Mouse (Mus musculus) cerebellum, adult 2 months (tissue): ENCODE data around the gene Pak4.

Experiments
- CTCF ChIP-seq: fragments of 200-500 bp; IDR thresholded peaks from 2 replicates; pipeline ENCODE4 v1.5.1; 2011; ENCODE audit warnings: low read depth, mild to moderate bottlenecking, control low read depth, low read length, moderate library complexity, borderline replicate concordance; ENCODE audit not compliant: insufficient read depth
- POLR2A ChIP-seq: fragments of 200-500 bp; IDR thresholded peaks from 2 replicates; pipeline ENCODE4 v1.6.1; 2011; ENCODE audit warnings: low read length, control low read depth, borderline replicate concordance; ENCODE audit not compliant: insufficient read depth

DNA sequence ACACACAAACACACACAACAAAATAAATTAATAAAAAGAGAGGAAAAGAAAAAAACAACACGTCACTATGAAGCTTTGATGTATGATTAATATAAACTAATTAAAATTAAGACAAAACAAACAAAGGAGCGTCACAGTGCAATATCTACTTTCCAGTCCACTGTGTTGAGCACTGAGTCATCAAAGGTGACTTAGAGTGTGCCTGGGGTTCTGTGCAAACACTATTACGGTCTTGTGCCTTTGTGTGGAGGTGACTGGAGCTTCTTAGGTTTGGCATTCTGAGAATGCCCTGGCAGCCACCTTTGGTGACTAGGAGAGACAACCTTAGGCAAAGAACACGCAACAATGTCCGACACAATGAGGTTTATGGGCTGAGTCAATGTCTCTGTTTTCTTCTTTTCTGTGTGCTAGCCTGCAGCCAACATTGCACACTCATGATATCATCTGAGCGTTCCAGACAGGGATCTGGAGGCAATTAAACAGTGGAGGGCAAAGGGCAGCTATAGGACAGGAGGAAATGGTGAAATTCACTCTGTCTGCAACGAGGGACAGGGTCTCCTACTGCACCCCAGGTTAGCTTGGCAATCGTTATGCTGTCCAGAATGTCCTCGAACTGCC lies 21.2 kb upstream of the Pak4 start:
- TF ChIP-seq POLR2A (no peak), CTCF (no peak)
